Mouse (Mus musculus): ENCODE data around the gene Lbr. TPM values are rescaled to one million over a fixed set of nuclear protein-coding genes. Genes with fewer than 3 reads are reported as not detected.

Lbr gene
- polyA plus RNA-seq, 1 experiment from 2014 or later: 27.8 TPM

DNA sequence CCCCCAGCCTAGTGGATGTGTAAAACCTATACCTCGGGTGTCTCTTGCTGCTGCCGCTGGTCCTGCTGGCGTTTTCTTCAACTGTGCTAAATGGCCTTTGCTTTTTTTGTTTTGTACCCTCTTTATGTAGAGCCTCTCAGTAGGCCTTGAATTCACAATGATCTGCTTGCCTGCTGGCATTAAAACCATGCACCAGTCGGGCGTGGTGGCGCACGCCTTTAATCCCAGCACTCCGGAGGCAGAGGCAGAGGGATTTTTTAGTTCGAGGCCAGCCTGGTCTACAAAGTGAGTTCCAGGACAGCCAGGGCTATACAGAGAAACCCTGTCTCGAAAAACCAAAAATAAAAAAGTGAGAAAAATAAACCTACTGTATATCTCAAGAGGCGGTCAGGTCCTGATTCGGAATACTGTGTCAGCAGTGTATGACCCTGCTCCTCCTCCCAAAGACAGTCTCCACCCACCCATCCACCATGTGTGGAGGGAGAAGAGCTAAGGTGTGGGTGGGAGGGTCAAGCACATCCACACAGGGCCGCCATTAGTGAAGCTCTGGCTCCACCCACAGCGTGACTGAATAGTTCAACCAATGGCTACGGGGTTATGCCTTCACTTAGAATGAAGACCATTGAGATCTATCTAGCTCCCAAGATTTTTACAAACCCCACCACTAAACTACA, 2.2 kb upstream of the Lbr start:
- Histone ChIP-seq H3K4me3 (ENCODE audit: low read depth, low read length) (no peak overlapping the region), H3K36me3 (ENCODE audit: control insufficient read depth, insufficient read depth, low read length) (no peaks in the 10 kb centered on the region), H3K4me2 (ENCODE audit: low read length) (no peak overlapping the region), H3K9me3 (replicated peaks; ENCODE audit: control insufficient read depth, low read length, poor library complexity, severe bottlenecking) (no peaks in the 10 kb centered on the region), H3K4me1 (ENCODE audit: control insufficient read depth, insufficient read depth, low read length) (peaks cover 18% of the 10 kb centered on the region), H3K9ac (ENCODE audit: low read depth, low read length) (no peak overlapping the region), H3K27me3 (ENCODE audit: control insufficient read depth, insufficient read depth, low read depth, low read length) (no peaks in the 10 kb centered on the region), H3K27ac (ENCODE audit: low read length) (no peak overlapping the region)
- WGBS: 64% methylated on average over 15 of the region's 15 CpGs
- no peak for ATAC-seq

DNA sequence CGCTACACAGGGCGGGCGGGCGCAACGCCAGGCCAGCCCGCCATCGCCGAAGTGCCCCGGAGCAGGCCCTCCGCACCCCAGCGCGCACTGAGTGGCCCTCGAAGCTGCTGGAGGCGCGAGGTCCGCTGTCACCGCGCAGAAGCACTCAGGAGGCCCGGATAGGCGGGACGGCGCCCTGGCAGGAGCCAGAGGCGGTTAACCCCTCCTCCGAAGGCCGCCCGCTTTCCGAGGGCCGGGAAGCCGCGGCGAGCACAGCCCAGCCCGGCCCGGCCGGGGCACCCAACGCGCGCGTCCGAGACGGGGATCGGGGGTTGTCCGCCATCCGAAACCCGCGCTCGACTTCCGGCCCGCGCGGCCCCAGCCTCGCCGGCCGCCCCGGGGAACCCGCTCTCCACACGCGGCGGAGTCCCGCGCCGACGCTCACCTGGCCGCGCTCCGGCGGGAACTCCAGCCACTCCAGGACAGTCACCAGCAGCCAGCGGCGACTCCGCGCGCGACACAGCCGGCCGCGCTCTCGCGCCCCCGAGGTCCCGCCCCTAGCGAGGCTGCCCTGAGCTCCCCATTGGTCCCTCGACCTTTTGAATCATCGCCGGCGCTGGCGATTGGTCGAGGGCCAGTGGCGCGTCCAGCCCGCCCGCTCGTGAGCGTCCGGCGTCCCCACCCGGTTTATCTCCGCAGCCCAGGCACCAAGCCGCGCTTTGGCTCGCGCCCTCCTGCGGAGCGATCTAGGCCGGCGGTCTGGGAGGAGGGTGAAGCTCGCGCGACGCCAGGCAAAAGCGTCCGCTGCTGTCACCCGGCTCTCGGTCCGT, 778 bp downstream of the Lbr start:
- 0% methylated on average over 74 of the region's 113 CpGs for WGBS
- peaks cover 29% of the 10 kb centered on the region for H3K4me1 ChIP-seq (ENCODE audit: control insufficient read depth, insufficient read depth, low read length)

DNA sequence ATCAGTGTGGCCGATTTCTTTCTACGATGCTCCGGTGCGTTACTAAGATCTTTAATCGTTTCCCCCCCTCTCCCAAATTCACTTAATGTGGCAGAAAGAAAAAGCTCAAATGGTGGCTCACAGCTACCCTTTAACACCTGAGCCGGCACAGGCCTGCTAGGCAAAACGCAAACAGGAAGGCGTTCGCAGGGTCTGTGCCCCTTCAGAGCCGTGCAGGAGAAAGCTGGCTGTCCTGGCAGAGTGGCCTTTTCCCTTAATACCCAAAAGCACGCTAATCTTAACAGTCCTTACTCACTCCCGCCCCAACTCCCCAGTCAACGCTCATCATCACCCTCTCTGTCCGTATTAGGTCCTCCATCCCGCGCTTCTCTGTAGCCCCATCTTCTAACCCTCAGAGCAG, 1.4 kb downstream of the Lbr start:
- Histone ChIP-seq H3K36me3 (ENCODE audit: control insufficient read depth, insufficient read depth, low read length) (no peaks in the 10 kb centered on the region; the same call in 1 of the 2 replicates), H3K4me2 (ENCODE audit: low read length) (peak overlapping the region; percentile 75), H3K4me3 (ENCODE audit: low read depth, low read length) (peak overlapping the region; percentile 93), H3K9me3 (replicated peaks; ENCODE audit: control insufficient read depth, low read length, poor library complexity, severe bottlenecking) (no peaks in the 10 kb centered on the region), H3K27me3 (ENCODE audit: control insufficient read depth, insufficient read depth, low read depth, low read length) (no peaks in the 10 kb centered on the region), H3K4me1 (ENCODE audit: control insufficient read depth, insufficient read depth, low read length) (peaks cover 29% of the 10 kb centered on the region), H3K9ac (ENCODE audit: low read depth, low read length) (peak overlapping the region; percentile 91), H3K27ac (ENCODE audit: low read length) (peak overlapping the region; percentile 93)
- ATAC-seq: peak; percentile 9; the same call in 1 of the 2 replicates
- 0% methylated on average over 16 of the region's 16 CpGs for WGBS

More for the DNA sequence above, 778 bp downstream of the Lbr start:
- H3K4me3 ChIP-seq (ENCODE audit: low read depth, low read length): peak overlapping the region; percentile 93
- H3K36me3 ChIP-seq (ENCODE audit: control insufficient read depth, insufficient read depth, low read length): no peaks in the 10 kb centered on the region
- peak overlapping the region; percentile 91 for H3K9ac ChIP-seq (ENCODE audit: low read depth, low read length)
- H3K27me3 ChIP-seq (ENCODE audit: control insufficient read depth, insufficient read depth, low read depth, low read length): no peaks in the 10 kb centered on the region
- H3K9me3 ChIP-seq (replicated peaks; ENCODE audit: control insufficient read depth, low read length, poor library complexity, severe bottlenecking): no peaks in the 10 kb centered on the region
- H3K27ac ChIP-seq (ENCODE audit: low read length): peak overlapping the region; percentile 93
- peak; percentile 98 for ATAC-seq
- peak overlapping the region; percentile 75 for H3K4me2 ChIP-seq (ENCODE audit: low read length)

DNA sequence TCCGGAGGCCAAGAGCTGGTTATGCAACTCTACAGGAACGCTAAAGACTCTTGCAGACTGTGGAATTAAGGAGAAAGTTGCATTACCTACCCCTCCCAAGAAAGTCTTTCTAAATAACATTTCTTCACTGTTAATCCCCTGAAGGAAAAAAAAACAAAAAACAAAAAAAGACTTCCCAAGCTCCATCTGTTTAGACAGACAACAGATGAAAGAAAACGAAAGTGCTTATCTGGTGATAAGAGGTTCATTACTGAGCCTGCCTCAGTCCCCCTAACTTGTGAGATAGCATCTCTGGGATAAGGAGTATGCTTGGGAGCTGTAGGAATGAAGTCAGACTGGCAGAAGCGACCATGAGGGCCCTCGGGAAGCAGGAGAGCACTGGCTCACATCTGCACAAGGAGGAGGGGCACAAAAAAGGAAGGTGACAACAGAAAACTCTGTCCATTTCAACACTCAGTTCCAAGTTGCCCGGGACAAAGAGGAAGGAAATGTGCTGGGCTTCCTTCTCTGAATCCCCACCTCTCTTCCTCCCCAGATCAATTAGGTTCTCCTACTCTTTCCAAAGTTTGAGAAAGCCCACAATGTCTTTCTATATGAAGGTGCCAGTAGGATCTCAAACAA, 3.0 kb downstream of the Lbr start:
- Histone ChIP-seq H3K36me3 (ENCODE audit: control insufficient read depth, insufficient read depth, low read length) (peaks cover 14% of the 10 kb centered on the region), H3K27ac (ENCODE audit: low read length) (no peak overlapping the region), H3K4me2 (ENCODE audit: low read length) (peak overlapping the region; percentile 45), H3K4me3 (ENCODE audit: low read depth, low read length) (no peak overlapping the region; the same call in 1 of the 2 replicates), H3K4me1 (ENCODE audit: control insufficient read depth, insufficient read depth, low read length) (peaks cover 29% of the 10 kb centered on the region), H3K9me3 (replicated peaks; ENCODE audit: control insufficient read depth, low read length, poor library complexity, severe bottlenecking) (peaks cover 3% of the 10 kb centered on the region; the same call in 1 of the 2 replicates), H3K27me3 (ENCODE audit: control insufficient read depth, insufficient read depth, low read depth, low read length) (no peaks in the 10 kb centered on the region), H3K9ac (ENCODE audit: low read depth, low read length) (0 out of 2 replicates have a peak overlapping the region, but pooled peaks have one; percentile 11)
- WGBS: 19% methylated on average over 6 of the region's 6 CpGs
- no peak for ATAC-seq

DNA sequence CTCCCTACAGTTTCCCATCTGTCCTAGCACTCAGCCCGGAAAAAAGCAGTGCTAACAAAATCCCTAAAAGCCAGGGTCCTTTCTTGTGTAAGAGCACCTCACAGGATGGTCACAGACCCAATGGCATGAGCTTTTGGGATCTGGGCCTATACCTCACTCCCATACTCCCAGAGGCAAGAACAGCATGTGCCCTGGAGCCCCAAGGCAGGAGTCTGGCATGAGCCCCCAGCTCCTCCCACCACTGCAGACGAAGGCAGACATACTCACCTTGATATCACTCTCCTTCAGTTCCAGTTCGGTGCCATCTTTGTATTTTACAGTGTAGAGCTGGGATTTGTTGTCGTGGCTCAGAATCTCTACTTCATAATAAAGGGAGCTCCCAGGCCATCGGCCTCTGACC, 4.7 kb downstream of the Lbr start:
- ATAC-seq: no peak
- Histone ChIP-seq H3K4me2 (ENCODE audit: low read length) (no peak overlapping the region), H3K27me3 (ENCODE audit: control insufficient read depth, insufficient read depth, low read depth, low read length) (no peaks in the 10 kb centered on the region), H3K9ac (ENCODE audit: low read depth, low read length) (no peak overlapping the region), H3K4me3 (ENCODE audit: low read depth, low read length) (no peak overlapping the region), H3K36me3 (ENCODE audit: control insufficient read depth, insufficient read depth, low read length) (peaks cover 16% of the 10 kb centered on the region), H3K4me1 (ENCODE audit: control insufficient read depth, insufficient read depth, low read length) (peaks cover 25% of the 10 kb centered on the region), H3K9me3 (replicated peaks; ENCODE audit: control insufficient read depth, low read length, poor library complexity, severe bottlenecking) (peaks cover 3% of the 10 kb centered on the region; the same call in 1 of the 2 replicates), H3K27ac (ENCODE audit: low read length) (no peak overlapping the region)
- WGBS: 83% methylated on average over 5 of the region's 5 CpGs

DNA sequence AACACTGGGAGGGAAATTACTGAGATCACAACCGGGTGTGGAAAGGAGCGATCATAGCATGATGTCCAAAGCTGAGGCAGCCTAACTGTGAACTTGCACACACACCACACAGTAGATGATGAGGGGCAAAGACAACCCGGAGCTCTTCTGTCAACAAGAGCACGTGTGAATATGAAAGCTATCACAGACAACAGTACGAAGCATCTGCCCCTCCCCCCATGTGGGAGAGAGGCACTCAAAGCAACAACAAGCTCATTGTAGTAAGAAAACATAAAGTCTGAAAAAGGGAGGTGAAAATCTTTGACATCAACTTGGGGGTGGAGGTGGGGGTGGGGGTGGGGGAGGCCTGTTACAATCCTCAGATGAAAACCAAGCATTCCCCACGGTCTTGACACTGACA, 9.7 kb downstream of the Lbr start:
- 85% methylated on average over 6 of the region's 6 CpGs for WGBS
- Histone ChIP-seq H3K9ac (ENCODE audit: low read depth, low read length) (no peak overlapping the region), H3K4me2 (ENCODE audit: low read length) (no peak overlapping the region), H3K4me3 (ENCODE audit: low read depth, low read length) (no peak overlapping the region), H3K4me1 (ENCODE audit: control insufficient read depth, insufficient read depth, low read length) (0 out of 2 replicates have a peak, but pooled peaks cover 2% of the 10 kb centered on the region), H3K9me3 (replicated peaks; ENCODE audit: control insufficient read depth, low read length, poor library complexity, severe bottlenecking) (peaks cover 3% of the 10 kb centered on the region; the same call in 1 of the 2 replicates), H3K36me3 (ENCODE audit: control insufficient read depth, insufficient read depth, low read length) (peaks cover 33% of the 10 kb centered on the region), H3K27ac (ENCODE audit: low read length) (no peak overlapping the region), H3K27me3 (ENCODE audit: control insufficient read depth, insufficient read depth, low read depth, low read length) (no peaks in the 10 kb centered on the region)
- no peak for ATAC-seq

DNA sequence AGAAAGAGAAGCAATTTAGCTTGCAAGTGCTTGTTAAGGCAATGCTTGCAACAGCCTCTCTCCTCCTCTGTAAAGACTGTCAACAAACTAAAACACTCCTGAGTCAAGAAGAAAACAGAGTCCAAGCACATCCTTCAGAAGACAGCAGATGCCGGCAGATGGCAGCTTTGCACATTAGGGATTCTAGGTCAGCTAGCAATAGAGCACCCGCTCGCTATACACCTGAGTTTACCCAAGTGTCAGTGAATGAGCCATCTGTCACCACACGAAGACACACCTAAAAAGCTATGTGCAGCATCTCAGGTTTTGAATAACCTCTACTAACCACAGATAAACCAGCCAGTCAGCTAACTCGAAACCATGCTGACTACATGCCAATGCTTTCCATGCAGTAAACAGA, 10.1 kb downstream of the Lbr start:
- Histone ChIP-seq H3K36me3 (ENCODE audit: control insufficient read depth, insufficient read depth, low read length) (peaks cover 37% of the 10 kb centered on the region), H3K4me1 (ENCODE audit: control insufficient read depth, insufficient read depth, low read length) (no peaks in the 10 kb centered on the region)
- ATAC-seq: no peak

DNA sequence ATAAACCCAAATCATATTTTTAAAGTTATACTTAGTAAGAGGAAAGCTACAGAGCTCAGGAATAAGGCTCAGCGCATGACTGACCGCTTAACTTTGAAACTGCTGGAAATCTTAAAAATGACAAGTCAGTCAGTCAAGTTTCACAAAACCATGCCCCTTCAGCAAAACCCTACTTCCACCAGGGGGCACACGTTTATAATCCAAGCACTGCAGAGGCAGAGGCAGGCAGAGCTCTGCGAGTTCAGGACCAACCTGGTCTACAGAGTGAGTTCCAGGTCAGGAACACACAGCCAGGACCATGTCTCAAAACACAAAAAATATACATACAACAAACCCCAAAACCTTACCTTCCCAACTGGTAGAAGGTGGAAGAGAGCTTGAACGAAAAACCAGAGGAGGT, 14.5 kb downstream of the Lbr start:
- no peak for ATAC-seq

More for the DNA sequence above, 10.1 kb downstream of the Lbr start:
- H3K27ac ChIP-seq (ENCODE audit: low read length): no peak overlapping the region
- 88% methylated on average over 5 of the region's 5 CpGs for WGBS
- H3K4me3 ChIP-seq (ENCODE audit: low read depth, low read length): no peak overlapping the region
- H3K4me2 ChIP-seq (ENCODE audit: low read length): no peak overlapping the region
- H3K27me3 ChIP-seq (ENCODE audit: control insufficient read depth, insufficient read depth, low read depth, low read length): no peaks in the 10 kb centered on the region
- peaks cover 3% of the 10 kb centered on the region; the same call in 1 of the 2 replicates for H3K9me3 ChIP-seq (replicated peaks; ENCODE audit: control insufficient read depth, low read length, poor library complexity, severe bottlenecking)
- no peak overlapping the region for H3K9ac ChIP-seq (ENCODE audit: low read depth, low read length)

More for the DNA sequence above, 14.5 kb downstream of the Lbr start:
- H3K9ac ChIP-seq (ENCODE audit: low read depth, low read length): no peak overlapping the region
- H3K27me3 ChIP-seq (ENCODE audit: control insufficient read depth, insufficient read depth, low read depth, low read length): no peaks in the 10 kb centered on the region
- peaks cover 46% of the 10 kb centered on the region for H3K36me3 ChIP-seq (ENCODE audit: control insufficient read depth, insufficient read depth, low read length)
- no peaks in the 10 kb centered on the region for H3K4me1 ChIP-seq (ENCODE audit: control insufficient read depth, insufficient read depth, low read length)
- no peak overlapping the region for H3K4me2 ChIP-seq (ENCODE audit: low read length)
- 99% methylated on average over 5 of the region's 5 CpGs for WGBS
- H3K9me3 ChIP-seq (replicated peaks; ENCODE audit: control insufficient read depth, low read length, poor library complexity, severe bottlenecking): no peaks in the 10 kb centered on the region
- H3K27ac ChIP-seq (ENCODE audit: low read length): no peak overlapping the region
- no peak overlapping the region for H3K4me3 ChIP-seq (ENCODE audit: low read depth, low read length)

Measured in midbrain, embryonic 16.5 days (tissue).